In genomic region chr11:118721898-118722297, GRCm38 (mm10) we compare ENCODE assay signal across 21 mouse cellular contexts.
DNase-seq lines count a peak whose midpoint lies in the region; ATAC-seq and TF ChIP-seq lines count a peak whose summit lies in the region.
"Had no signal": no experiment of that assay in that cellular context is flagged by ENCODE, and none has a peak within 500 bp of the region (broad histone marks: within the 10 kb centered on the region; RNA-seq: fewer than 3 reads in every experiment).

No protein-coding gene starts in this region.

- H3K36me3 ChIP-seq in hindbrain, embryonic 13.5 days, result no peaks in the 10 kb centered on the region
- no peaks in the 10 kb centered on the region for H3K36me3 ChIP-seq in hindbrain, embryonic 11.5 days (ENCODE audit: control insufficient read depth, insufficient read depth, low read length)
- H3K36me3 ChIP-seq in lung, embryonic 16.5 days (ENCODE audit: control insufficient read depth, insufficient read depth, low read length), result no peaks in the 10 kb centered on the region
- no peaks in the 10 kb centered on the region for H3K36me3 ChIP-seq in E14TG2a.4 (ENCODE audit: insufficient read depth, low read length)
- no peaks in the 10 kb centered on the region for H3K36me3 ChIP-seq in intestine, embryonic 16.5 days (ENCODE audit: control insufficient read depth, insufficient read depth, low read length)
- H3K36me3 ChIP-seq in stomach, postnatal 0 days (ENCODE audit: control insufficient read depth, insufficient read depth, low read length), result no peaks in the 10 kb centered on the region
- H3K36me3 ChIP-seq: embryonic facial prominence, embryonic 15.5 days; forebrain, embryonic 10.5 days; heart, embryonic 13.5 days had no signal

- TF ChIP-seq EP300 in stomach, postnatal 0 days (optimal IDR thresholded peaks at IDR 0.05), result no peak

- H3K27ac ChIP-seq in hindbrain, embryonic 13.5 days, result peak overlapping the region; percentile 77
- H3K27ac ChIP-seq in hindbrain, embryonic 11.5 days (ENCODE audit: low read depth, low read length), result no peak overlapping the region
- no peak overlapping the region for H3K27ac ChIP-seq in lung, embryonic 16.5 days (ENCODE audit: low read length)
- no peak overlapping the region for H3K27ac ChIP-seq in intestine, embryonic 16.5 days (ENCODE audit: low read length)
- H3K27ac ChIP-seq in stomach, postnatal 0 days (replicated peaks), result no peak overlapping the region
- H3K27ac ChIP-seq: embryonic facial prominence, embryonic 15.5 days; forebrain, embryonic 10.5 days; gastrocnemius, adult 2 months; heart, embryonic 13.5 days had no signal

- peaks cover 44% of the 10 kb centered on the region for H3K4me1 ChIP-seq in hindbrain, embryonic 13.5 days (replicated peaks)
- H3K4me1 ChIP-seq in hindbrain, embryonic 11.5 days (replicated peaks; ENCODE audit: control insufficient read depth, insufficient read depth, low read length), result no peaks in the 10 kb centered on the region
- 0 out of 2 replicates have a peak, but pooled peaks cover 6% of the 10 kb centered on the region for H3K4me1 ChIP-seq in lung, embryonic 16.5 days (replicated peaks; ENCODE audit: control insufficient read depth, insufficient read depth, low read length)
- peaks cover 43% of the 10 kb centered on the region for H3K4me1 ChIP-seq in E14TG2a.4 (replicated peaks; ENCODE audit: low read depth, low read length)
- H3K4me1 ChIP-seq in intestine, embryonic 16.5 days (ENCODE audit: control insufficient read depth, insufficient read depth, low read length), result no peaks in the 10 kb centered on the region
- H3K4me1 ChIP-seq in stomach, postnatal 0 days (replicated peaks; ENCODE audit: control insufficient read depth, insufficient read depth), result no peaks in the 10 kb centered on the region
- H3K4me1 ChIP-seq: embryonic facial prominence, embryonic 15.5 days; heart, embryonic 13.5 days had no signal

- no peak for DNase-seq in hindbrain, embryonic 11.5 days (ENCODE audit: low spot score)
- DNase-seq in lung, postnatal 25 days (ENCODE audit: low spot score), result no peak
- no peak for DNase-seq in thymus, postnatal 0 days (ENCODE audit: low spot score)
- no peak for DNase-seq in stomach, postnatal 0 days (ENCODE audit: low spot score)
- DNase-seq: adrenal gland, adult 2 months; adrenal gland, postnatal 25 days; cerebellum, adult 18-20 months; cerebellum, postnatal 10 days; embryo, embryonic 11 days; gastrocnemius, adult 2 months; gastrocnemius, postnatal 25 days; heart, postnatal 36 days had no signal

- H3K4me2 ChIP-seq in hindbrain, embryonic 13.5 days, result no peak overlapping the region
- H3K4me2 ChIP-seq in hindbrain, embryonic 11.5 days (replicated peaks; ENCODE audit: low read depth, low read length), result no peak overlapping the region
- H3K4me2 ChIP-seq in lung, embryonic 16.5 days (ENCODE audit: low read depth, low read length), result no peak overlapping the region
- H3K4me2 ChIP-seq in intestine, embryonic 16.5 days (ENCODE audit: low read depth, low read length), result no peak overlapping the region
- H3K4me2 ChIP-seq in stomach, postnatal 0 days (replicated peaks; ENCODE audit: low read depth), result no peak overlapping the region
- H3K4me2 ChIP-seq: embryonic facial prominence, embryonic 15.5 days; heart, embryonic 13.5 days had no signal

- H3K27me3 ChIP-seq in hindbrain, embryonic 13.5 days, result no peaks in the 10 kb centered on the region
- H3K27me3 ChIP-seq in hindbrain, embryonic 11.5 days (ENCODE audit: control insufficient read depth, insufficient read depth, low read length), result no peaks in the 10 kb centered on the region
- no peaks in the 10 kb centered on the region for H3K27me3 ChIP-seq in lung, embryonic 16.5 days (ENCODE audit: control insufficient read depth, insufficient read depth, low read depth, low read length)
- H3K27me3 ChIP-seq in E14TG2a.4 (ENCODE audit: insufficient read depth, low read length), result peaks cover 43% of the 10 kb centered on the region
- no peaks in the 10 kb centered on the region for H3K27me3 ChIP-seq in intestine, embryonic 16.5 days (replicated peaks; ENCODE audit: control insufficient read depth, insufficient read depth, low read length)
- H3K27me3 ChIP-seq in stomach, postnatal 0 days (ENCODE audit: control insufficient read depth, insufficient read depth, low read length), result no peaks in the 10 kb centered on the region

- no peaks in the 10 kb centered on the region for H3K9me3 ChIP-seq in hindbrain, embryonic 13.5 days
- H3K9me3 ChIP-seq in hindbrain, embryonic 11.5 days (ENCODE audit: control insufficient read depth, low read length), result no peaks in the 10 kb centered on the region
- no peaks in the 10 kb centered on the region for H3K9me3 ChIP-seq in lung, embryonic 16.5 days (ENCODE audit: control insufficient read depth, low read length)
- H3K9me3 ChIP-seq in E14TG2a.4 (ENCODE audit: low read length), result no peaks in the 10 kb centered on the region
- H3K9me3 ChIP-seq in intestine, embryonic 16.5 days (ENCODE audit: control insufficient read depth, low read length), result no peaks in the 10 kb centered on the region
- no peaks in the 10 kb centered on the region for H3K9me3 ChIP-seq in stomach, postnatal 0 days (ENCODE audit: control insufficient read depth, low read length)
- H3K9me3 ChIP-seq: embryonic facial prominence, embryonic 15.5 days; forebrain, embryonic 10.5 days; heart, embryonic 13.5 days had no signal

- H3K9ac ChIP-seq in hindbrain, embryonic 13.5 days, result no peak overlapping the region
- H3K9ac ChIP-seq in hindbrain, embryonic 11.5 days (ENCODE audit: low read depth, low read length), result no peak overlapping the region
- H3K9ac ChIP-seq in lung, embryonic 16.5 days (ENCODE audit: low read length), result no peak overlapping the region
- no peak overlapping the region for H3K9ac ChIP-seq in intestine, embryonic 16.5 days (ENCODE audit: low read depth, low read length)
- H3K9ac ChIP-seq in stomach, postnatal 0 days (ENCODE audit: low read length), result no peak overlapping the region
- H3K9ac ChIP-seq: embryonic facial prominence, embryonic 15.5 days; heart, embryonic 13.5 days had no signal

- H3K4me3 ChIP-seq in hindbrain, embryonic 13.5 days, result no peak overlapping the region
- H3K4me3 ChIP-seq in hindbrain, embryonic 11.5 days (ENCODE audit: low read depth, low read length), result no peak overlapping the region
- no peak overlapping the region for H3K4me3 ChIP-seq in lung, embryonic 16.5 days (ENCODE audit: low read length)
- peak overlapping the region; percentile 64 for H3K4me3 ChIP-seq in E14TG2a.4 (replicated peaks; ENCODE audit: low read length)
- no peak overlapping the region for H3K4me3 ChIP-seq in intestine, embryonic 16.5 days (ENCODE audit: low read length)
- H3K4me3 ChIP-seq in stomach, postnatal 0 days (ENCODE audit: low read depth, low read length), result no peak overlapping the region
- H3K4me3 ChIP-seq: embryonic facial prominence, embryonic 15.5 days; erythroblast, embryonic 14.5 days; forebrain, embryonic 10.5 days; gastrocnemius, adult 2 months; heart, embryonic 13.5 days had no signal

- no peak for TF ChIP-seq CTCF in E14TG2a.4 (conservative IDR thresholded peaks at IDR 0.05; ENCODE audit: low read length)
- TF ChIP-seq CTCF in stomach, postnatal 0 days (IDR thresholded peaks at IDR 0.05; ENCODE audit: low read depth), result no peak

- ATAC-seq in hindbrain, embryonic 13.5 days (ENCODE audit: low FRiP score), result no peak
- ATAC-seq in hindbrain, embryonic 11.5 days (ENCODE audit: low FRiP score), result no peak
- peak; percentile 37; the same call in 1 of the 2 replicates for ATAC-seq in lung, embryonic 16.5 days (ENCODE audit: low read depth)
- peak; percentile 62 for ATAC-seq in intestine, embryonic 16.5 days
- no peak for ATAC-seq in stomach, postnatal 0 days (ENCODE audit: low FRiP score, low TSS enrichment)
- ATAC-seq: forebrain, embryonic 14.5 days had no signal

- 61% methylated on average over 6 of the region's 6 CpGs for WGBS in hindbrain, embryonic 13.5 days
- 67% methylated on average over 6 of the region's 6 CpGs for WGBS in hindbrain, embryonic 11.5 days
- 33% methylated on average over 6 of the region's 6 CpGs for WGBS in lung, embryonic 16.5 days
- 41% methylated on average over 6 of the region's 6 CpGs for WGBS in intestine, embryonic 16.5 days
- 30% methylated on average over 6 of the region's 6 CpGs for WGBS in stomach, postnatal 0 days

Comparison
In these comparisons a context has a peak if more than half of its experiments do, and no peak if none do; other contexts are left out.
1. ATAC-seq: peak in lung, embryonic 16.5 days (single experiment) and intestine, embryonic 16.5 days (single experiment); none in hindbrain, embryonic 13.5 days (single experiment), hindbrain, embryonic 11.5 days (single experiment) and stomach, postnatal 0 days (single experiment).